Mouse (Mus musculus) heart, adult 2 months (tissue): ENCODE data around the gene Zmiz1. TPM values are rescaled to one million over a fixed set of nuclear protein-coding genes. Genes with fewer than 3 reads are reported as not detected.

Source experiments
- DNase-seq, 2 experiments: peaks; one replicate each; pipeline ENCODE4 v3.0.0; 2021
- H3K27ac ChIP-seq: fragments of 200-600 bp; 2 replicates; pipeline ENCODE4 v1.8.1; 2022
- H3K27me3 ChIP-seq: fragments of 200-500 bp; 2 replicates; pipeline ENCODE4 v1.6.1; 2012; ENCODE audit warnings: mild to moderate bottlenecking, low read length, inconsistent platforms, mixed read lengths; ENCODE audit not compliant: control insufficient read depth, insufficient read depth
- H3K36me3 ChIP-seq: fragments of 200-500 bp; 2 replicates; pipeline ENCODE4 v1.6.1; 2012; ENCODE audit warnings: low read length, inconsistent platforms; ENCODE audit not compliant: control insufficient read depth, insufficient read depth
- H3K4me1 ChIP-seq: fragments of 200-500 bp; 2 replicates; pipeline ENCODE4 v1.6.1; 2011; ENCODE audit warnings: low read length; ENCODE audit not compliant: control insufficient read depth, insufficient read depth
- H3K4me3 ChIP-seq: fragments of 200-600 bp; 2 replicates; pipeline ENCODE4 v1.8.1; 2022
- H3K79me2 ChIP-seq: fragments of 200-500 bp; replicated peaks from 2 replicates; pipeline ENCODE4 v1.6.1; 2012; ENCODE audit warnings: mild to moderate bottlenecking, inconsistent platforms, low read length, moderate library complexity, mixed read lengths; ENCODE audit not compliant: control insufficient read depth, insufficient read depth
- H3K9ac ChIP-seq: fragments of 200-500 bp; 2 replicates; pipeline ENCODE4 v1.6.1; 2012; ENCODE audit warnings: low read depth, mild to moderate bottlenecking, control low read depth, inconsistent platforms, low read length, mixed read lengths
- CTCF ChIP-seq: fragments of 200-600 bp; IDR thresholded peaks from 2 replicates; pipeline ENCODE4 v1.8.1; 2022; ENCODE audit warnings: antibody characterized with exemption, mild to moderate bottlenecking, moderate library complexity
- EP300 ChIP-seq: fragments of 200-500 bp; IDR thresholded peaks from 2 replicates; pipeline ENCODE4 v1.6.1; 2011; ENCODE audit warnings: low read depth, low read length, control low read depth; ENCODE audit not compliant: insufficient read depth
- POLR2A ChIP-seq: fragments of 200-500 bp; IDR thresholded peaks from 2 replicates; pipeline ENCODE4 v1.6.1; 2011; ENCODE audit warnings: mild to moderate bottlenecking, low read depth, low read length, control low read depth; ENCODE audit not compliant: insufficient read depth
- WGBS: fragments of 180-500 bp; shearing (Covaris S2); methylation state at CpG from one replicate; pipeline ENCODE4 v1.1.7; 2018; 5-methylcytosine and 5-hydroxymethylcytosine counted together
- intact Hi-C: fragments of 180-260 bp; cut with DNase I; formaldehyde crosslinking; loops from one replicate; pipeline ENCODE4 v1.15.1; 2025
- polyA plus RNA-seq: library from polyadenylated mRNA; depleted of rRNA; stranded (reverse); fragments of >200 nt; gene quantifications from 2 replicates; pipeline ENCODE4 v1.2.3, GENCODE M21; 2012
- total RNA-seq, 2 experiments: library from RNA; stranded (reverse); gene quantifications; 2 replicates each; pipeline ENCODE4 v1.2.3; 2021

Zmiz1 gene
- total and polyA plus RNA-seq, 3 experiments, result 27.1 to 42.0 (median 40.7) TPM

DNA sequence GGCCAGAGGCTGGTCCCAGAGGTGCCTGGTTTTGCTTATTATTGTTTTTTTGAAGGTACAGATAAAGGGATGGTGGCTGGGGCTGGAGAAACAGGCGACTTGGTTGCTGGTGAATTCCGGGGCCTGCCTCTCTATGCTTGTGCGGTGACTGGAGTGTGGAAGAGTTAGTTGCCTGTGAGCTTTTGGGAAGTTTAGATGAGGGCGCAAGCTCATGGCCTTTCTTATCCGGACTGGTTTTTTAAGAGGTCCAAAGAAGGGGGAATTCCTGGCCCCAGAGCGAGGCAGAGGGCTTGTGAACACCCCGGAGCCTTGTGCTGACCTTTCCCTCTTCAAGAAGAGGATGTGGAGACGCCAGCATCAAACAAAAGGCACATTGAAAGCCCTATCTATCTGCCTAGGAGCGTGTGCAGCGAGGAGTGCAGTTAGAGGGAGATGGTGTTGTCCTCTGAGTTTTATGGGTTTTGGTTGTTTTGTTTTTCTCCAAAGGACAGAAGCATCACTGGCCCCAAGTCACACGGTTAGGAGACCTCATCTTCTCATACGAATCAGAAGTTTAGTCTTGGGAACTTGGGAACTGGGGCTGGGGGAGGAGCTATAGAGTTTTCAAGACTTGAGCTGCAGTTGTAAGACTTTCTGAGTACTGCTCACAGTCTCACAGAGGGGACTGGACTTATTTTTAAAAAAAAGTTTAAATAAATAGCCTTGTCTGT lies 2.8 kb downstream of the Zmiz1 start:
- peak overlapping the region; percentile 97 for H3K27ac ChIP-seq
- H3K4me3 ChIP-seq, result peak overlapping the region; percentile 88
- intact Hi-C loops, result loop anchor here (2.0 kb wide), 2 partner anchors 27 to 83 kb away; no protein-coding TSS in a partner anchor
- H3K9ac ChIP-seq, result peak overlapping the region; percentile 89
- H3K27me3 ChIP-seq, result no peaks in the 10 kb centered on the region
- TF ChIP-seq POLR2A, result no peak
- no peak for TF ChIP-seq CTCF
- TF ChIP-seq EP300, result 0 out of 2 replicates have a peak, but pooled peaks have one; percentile 15
- DNase-seq, result no peak
- WGBS, result 7% methylated on average over 12 of the region's 12 CpGs
- H3K4me1 ChIP-seq, result peaks cover 27% of the 10 kb centered on the region
- H3K36me3 ChIP-seq, result peaks cover 5% of the 10 kb centered on the region; the same call in 1 of the 2 replicates
- peaks cover 7% of the 10 kb centered on the region for H3K79me2 ChIP-seq

GRCm38 (mm10) chr14:25462975-25463374 lies 4.0 kb downstream of the Zmiz1 start:
- TF ChIP-seq CTCF (no peak), POLR2A (no peak), EP300 (no peak)
- 22% methylated on average over 1 of the region's 1 CpGs for WGBS
- H3K79me2 ChIP-seq, result peaks cover 8% of the 10 kb centered on the region
- no peak overlapping the region for H3K9ac ChIP-seq
- H3K4me1 ChIP-seq, result peaks cover 34% of the 10 kb centered on the region
- peak overlapping the region; percentile 30 for H3K27ac ChIP-seq
- peaks cover 8% of the 10 kb centered on the region; the same call in 1 of the 2 replicates for H3K36me3 ChIP-seq
- DNase-seq, result no peak
- H3K4me3 ChIP-seq, result no peak overlapping the region
- intact Hi-C loops, result no loop called here
- H3K27me3 ChIP-seq, result no peaks in the 10 kb centered on the region

- H3K27ac ChIP-seq, result no peak overlapping the region
- no peak overlapping the region for H3K4me3 ChIP-seq
- TF ChIP-seq POLR2A, result no peak
- TF ChIP-seq CTCF, result no peak
- no peak for TF ChIP-seq EP300
- no peak overlapping the region for H3K9ac ChIP-seq
- DNase-seq, result peak in 1 of 2 experiments; percentile 11
- H3K36me3 ChIP-seq, result peaks cover 13% of the 10 kb centered on the region
- H3K79me2 ChIP-seq, result peaks cover 8% of the 10 kb centered on the region
- peaks cover 42% of the 10 kb centered on the region for H3K4me1 ChIP-seq
- no peaks in the 10 kb centered on the region for H3K27me3 ChIP-seq
- WGBS, result 32% methylated on average over 9 of the region's 9 CpGs
- intact Hi-C loops, result no loop called here
Measured at GRCm38 (mm10) chr14:25463919-25464318, 4.9 kb downstream of the Zmiz1 start.

GRCm38 (mm10) chr14:25464611-25465307 lies 5.8 kb downstream of the Zmiz1 start:
- peak in 1 of 2 experiments; percentile 10 for DNase-seq
- no peak overlapping the region for H3K9ac ChIP-seq
- peaks cover 45% of the 10 kb centered on the region for H3K4me1 ChIP-seq
- TF ChIP-seq EP300, result no peak
- TF ChIP-seq CTCF, result no peak
- no peak for TF ChIP-seq POLR2A
- no peaks in the 10 kb centered on the region for H3K27me3 ChIP-seq
- peaks cover 13% of the 10 kb centered on the region for H3K36me3 ChIP-seq
- no peak overlapping the region for H3K4me3 ChIP-seq
- intact Hi-C loops, result no loop called here
- peaks cover 12% of the 10 kb centered on the region for H3K79me2 ChIP-seq
- 61% methylated on average over 8 of the region's 8 CpGs for WGBS
- H3K27ac ChIP-seq, result no peak overlapping the region

- intact Hi-C loops, result no loop called here
- H3K4me1 ChIP-seq, result peaks cover 56% of the 10 kb centered on the region
- WGBS, result 19% methylated on average over 4 of the region's 4 CpGs
- H3K9ac ChIP-seq, result no peak overlapping the region
- H3K27me3 ChIP-seq, result no peaks in the 10 kb centered on the region
- H3K79me2 ChIP-seq, result peaks cover 20% of the 10 kb centered on the region
- no peak overlapping the region for H3K4me3 ChIP-seq
- TF ChIP-seq EP300, result no peak
- TF ChIP-seq CTCF, result no peak
- TF ChIP-seq POLR2A, result no peak
- peaks cover 13% of the 10 kb centered on the region for H3K36me3 ChIP-seq
- DNase-seq, result peak in 1 of 2 experiments; percentile 31
- no peak overlapping the region; the same call in none of the 2 replicates for H3K27ac ChIP-seq
Measured at GRCm38 (mm10) chr14:25466361-25466760, 7.4 kb downstream of the Zmiz1 start.
